Mouse (Mus musculus): Measurements from ENCODE around the gene Mettl7a1. TPM values are rescaled to one million over a fixed set of nuclear protein-coding genes. Genes with fewer than 3 reads are reported as not detected.
"Not testable (repeated sequence)": the region's sequence is repeated elsewhere in the genome, so short reads cannot be mapped to it uniquely, and the experiment has no call there.

Mettl7a1 gene
- polyA plus RNA-seq, 1 experiment from 2014 or later = 2.7 TPM

GRCm38 (mm10) chr15:100307438-100308096 lies 3.6 kb downstream of the Mettl7a1 start:
- H3K9ac ChIP-seq (ENCODE audit: low read depth, low read length); H3K9me3 ChIP-seq (replicated peaks; ENCODE audit: control insufficient read depth, low read length); H3K4me2 ChIP-seq; H3K36me3 ChIP-seq (ENCODE audit: control insufficient read depth, insufficient read depth, low read length); H3K27ac ChIP-seq (ENCODE audit: low read depth, low read length); H3K4me3 ChIP-seq (ENCODE audit: low read depth, low read length); H3K27me3 ChIP-seq (ENCODE audit: control insufficient read depth, insufficient read depth, low read length); H3K4me1 ChIP-seq (ENCODE audit: control insufficient read depth, insufficient read depth, low read length): not testable (repeated sequence)
- 49% methylated on average over 11 of the region's 11 CpGs for WGBS (ENCODE audit: insufficient replicate concordance)
- ATAC-seq (replicated peaks; ENCODE audit: insufficient number of reproducible peaks, low FRiP score, low TSS enrichment) = 0 out of 2 replicates have a peak, but pooled peaks have one; percentile 9

- Histone ChIP-seq H3K9me3 (replicated peaks; ENCODE audit: control insufficient read depth, low read length) (no peaks in the 10 kb centered on the region), H3K27ac (ENCODE audit: low read depth, low read length) (no peak overlapping the region), H3K4me3 (ENCODE audit: low read depth, low read length) (no peak overlapping the region), H3K9ac (ENCODE audit: low read depth, low read length) (no peak overlapping the region), H3K36me3 (ENCODE audit: control insufficient read depth, insufficient read depth, low read length) (no peaks in the 10 kb centered on the region), H3K4me1 (ENCODE audit: control insufficient read depth, insufficient read depth, low read length) (no peaks in the 10 kb centered on the region), H3K4me2 (no peak overlapping the region), H3K27me3 (ENCODE audit: control insufficient read depth, insufficient read depth, low read length) (no peaks in the 10 kb centered on the region)
- no peak for ATAC-seq (replicated peaks; ENCODE audit: insufficient number of reproducible peaks, low FRiP score, low TSS enrichment)
- WGBS (ENCODE audit: insufficient replicate concordance) = 77% methylated on average over 2 of the region's 2 CpGs
These were observed 8.4 kb downstream of the Mettl7a1 start for GRCm38 (mm10) chr15:100312346-100312745.

- Histone ChIP-seq H3K36me3 (ENCODE audit: control insufficient read depth, insufficient read depth, low read length) (no peaks in the 10 kb centered on the region), H3K4me2 (no peak overlapping the region), H3K4me1 (ENCODE audit: control insufficient read depth, insufficient read depth, low read length) (no peaks in the 10 kb centered on the region), H3K27ac (ENCODE audit: low read depth, low read length) (no peak overlapping the region), H3K9ac (ENCODE audit: low read depth, low read length) (no peak overlapping the region), H3K27me3 (ENCODE audit: control insufficient read depth, insufficient read depth, low read length) (no peaks in the 10 kb centered on the region), H3K9me3 (replicated peaks; ENCODE audit: control insufficient read depth, low read length) (no peaks in the 10 kb centered on the region), H3K4me3 (ENCODE audit: low read depth, low read length) (no peak overlapping the region)
- WGBS (ENCODE audit: insufficient replicate concordance) = 84% methylated on average over 5 of the region's 5 CpGs
- ATAC-seq (replicated peaks; ENCODE audit: insufficient number of reproducible peaks, low FRiP score, low TSS enrichment) = no peak
These were observed 10.7 kb downstream of the Mettl7a1 start for GRCm38 (mm10) chr15:100314448-100315145.

GRCm38 (mm10) chr15:100318014-100318671 lies 14.2 kb downstream of the Mettl7a1 start:
- ATAC-seq (replicated peaks; ENCODE audit: insufficient number of reproducible peaks, low FRiP score, low TSS enrichment); H3K9me3 ChIP-seq (replicated peaks; ENCODE audit: control insufficient read depth, low read length); H3K9ac ChIP-seq (ENCODE audit: low read depth, low read length); H3K27me3 ChIP-seq (ENCODE audit: control insufficient read depth, insufficient read depth, low read length); H3K36me3 ChIP-seq (ENCODE audit: control insufficient read depth, insufficient read depth, low read length); H3K4me2 ChIP-seq; H3K4me1 ChIP-seq (ENCODE audit: control insufficient read depth, insufficient read depth, low read length); H3K27ac ChIP-seq (ENCODE audit: low read depth, low read length); H3K4me3 ChIP-seq (ENCODE audit: low read depth, low read length): not testable (repeated sequence)
- 77% methylated on average over 4 of the region's 4 CpGs for WGBS (ENCODE audit: insufficient replicate concordance)

- Histone ChIP-seq H3K4me2 (no peak overlapping the region), H3K9me3 (replicated peaks; ENCODE audit: control insufficient read depth, low read length) (no peaks in the 10 kb centered on the region), H3K4me1 (ENCODE audit: control insufficient read depth, insufficient read depth, low read length) (no peaks in the 10 kb centered on the region), H3K4me3 (ENCODE audit: low read depth, low read length) (no peak overlapping the region), H3K27ac (ENCODE audit: low read depth, low read length) (no peak overlapping the region), H3K36me3 (ENCODE audit: control insufficient read depth, insufficient read depth, low read length) (no peaks in the 10 kb centered on the region), H3K27me3 (ENCODE audit: control insufficient read depth, insufficient read depth, low read length) (no peaks in the 10 kb centered on the region), H3K9ac (ENCODE audit: low read depth, low read length) (no peak overlapping the region)
- WGBS (ENCODE audit: insufficient replicate concordance) = 63% methylated on average over 1 of the region's 1 CpGs
- ATAC-seq (replicated peaks; ENCODE audit: insufficient number of reproducible peaks, low FRiP score, low TSS enrichment) = no peak
These were observed 15.9 kb downstream of the Mettl7a1 start for GRCm38 (mm10) chr15:100319884-100320283.

- Histone ChIP-seq H3K9me3 (replicated peaks; ENCODE audit: control insufficient read depth, low read length) (no peaks in the 10 kb centered on the region), H3K4me3 (ENCODE audit: low read depth, low read length) (no peak overlapping the region), H3K4me1 (ENCODE audit: control insufficient read depth, insufficient read depth, low read length) (no peaks in the 10 kb centered on the region), H3K27me3 (ENCODE audit: control insufficient read depth, insufficient read depth, low read length) (no peaks in the 10 kb centered on the region), H3K4me2 (no peak overlapping the region), H3K27ac (ENCODE audit: low read depth, low read length) (no peak overlapping the region), H3K36me3 (ENCODE audit: control insufficient read depth, insufficient read depth, low read length) (no peaks in the 10 kb centered on the region), H3K9ac (ENCODE audit: low read depth, low read length) (no peak overlapping the region)
- 70% methylated on average over 9 of the region's 9 CpGs for WGBS (ENCODE audit: insufficient replicate concordance)
- ATAC-seq (replicated peaks; ENCODE audit: insufficient number of reproducible peaks, low FRiP score, low TSS enrichment) = no peak
These were observed 16.5 kb downstream of the Mettl7a1 start for GRCm38 (mm10) chr15:100320295-100320905.

GRCm38 (mm10) chr15:100321134-100321533 lies 17.2 kb downstream of the Mettl7a1 start:
- no peaks in the 10 kb centered on the region for H3K4me1 ChIP-seq (ENCODE audit: control insufficient read depth, insufficient read depth, low read length)
- H3K4me3 ChIP-seq (ENCODE audit: low read depth, low read length) = no peak overlapping the region
- H3K27me3 ChIP-seq (ENCODE audit: control insufficient read depth, insufficient read depth, low read length) = no peaks in the 10 kb centered on the region
- no peak overlapping the region for H3K4me2 ChIP-seq
- no peak overlapping the region for H3K27ac ChIP-seq (ENCODE audit: low read depth, low read length)
- WGBS (ENCODE audit: insufficient replicate concordance) = 46% methylated on average over 5 of the region's 5 CpGs
- no peaks in the 10 kb centered on the region for H3K36me3 ChIP-seq (ENCODE audit: control insufficient read depth, insufficient read depth, low read length)
- ATAC-seq (replicated peaks; ENCODE audit: insufficient number of reproducible peaks, low FRiP score, low TSS enrichment) = no peak
- no peaks in the 10 kb centered on the region for H3K9me3 ChIP-seq (replicated peaks; ENCODE audit: control insufficient read depth, low read length)
- no peak overlapping the region for H3K9ac ChIP-seq (ENCODE audit: low read depth, low read length)

GRCm38 (mm10) chr15:100324021-100324591 lies 20.2 kb downstream of the Mettl7a1 start:
- no peak overlapping the region for H3K9ac ChIP-seq (ENCODE audit: low read depth, low read length)
- H3K27ac ChIP-seq (ENCODE audit: low read depth, low read length) = no peak overlapping the region
- H3K9me3 ChIP-seq (replicated peaks; ENCODE audit: control insufficient read depth, low read length) = no peaks in the 10 kb centered on the region
- WGBS (ENCODE audit: insufficient replicate concordance) = 69% methylated on average over 12 of the region's 12 CpGs
- no peak overlapping the region for H3K4me3 ChIP-seq (ENCODE audit: low read depth, low read length)
- ATAC-seq (replicated peaks; ENCODE audit: insufficient number of reproducible peaks, low FRiP score, low TSS enrichment) = no peak
- no peaks in the 10 kb centered on the region for H3K36me3 ChIP-seq (ENCODE audit: control insufficient read depth, insufficient read depth, low read length)
- H3K27me3 ChIP-seq (ENCODE audit: control insufficient read depth, insufficient read depth, low read length) = no peaks in the 10 kb centered on the region
- H3K4me2 ChIP-seq = no peak overlapping the region
- no peaks in the 10 kb centered on the region for H3K4me1 ChIP-seq (ENCODE audit: control insufficient read depth, insufficient read depth, low read length)

Measured in heart, embryonic 11.5 days (tissue).